18 mouse cellular contexts compared by ENCODE assay signal in genomic region chr2:169873442-169873841, GRCm38 (mm10).
DNase-seq lines count a peak whose midpoint lies in the region; ATAC-seq and TF ChIP-seq lines count a peak whose summit lies in the region.
"Had no signal": no experiment of that assay in that cellular context is flagged by ENCODE, and none has a peak within 500 bp of the region (broad histone marks: within the 10 kb centered on the region; RNA-seq: fewer than 3 reads in every experiment).

No protein-coding gene starts in this region.

- TF ChIP-seq CTCF in lung, embryonic 14.5 days (IDR thresholded peaks at IDR 0.05; ENCODE audit: low read depth): no peak
- no peak for TF ChIP-seq CTCF in stomach, postnatal 0 days (IDR thresholded peaks at IDR 0.05; ENCODE audit: low read depth)

- WGBS in heart, embryonic 10.5 days: 80% methylated on average over 16 of the region's 16 CpGs
- 50% methylated on average over 16 of the region's 16 CpGs for WGBS in lung, embryonic 14.5 days
- WGBS in intestine, embryonic 16.5 days: 59% methylated on average over 16 of the region's 16 CpGs
- WGBS in stomach, postnatal 0 days: 63% methylated on average over 16 of the region's 16 CpGs

- no peak overlapping the region for H3K4me2 ChIP-seq in lung, embryonic 14.5 days
- no peak overlapping the region for H3K4me2 ChIP-seq in intestine, embryonic 16.5 days (ENCODE audit: low read depth, low read length)
- H3K4me2 ChIP-seq in stomach, postnatal 0 days (replicated peaks; ENCODE audit: low read depth): peak overlapping the region; percentile 11
- H3K4me2 ChIP-seq: embryonic facial prominence, embryonic 13.5 days; midbrain, embryonic 12.5 days had no signal

- H3K4me1 ChIP-seq in heart, embryonic 10.5 days: peaks cover 5% of the 10 kb centered on the region; the same call in 1 of the 2 replicates
- H3K4me1 ChIP-seq in lung, embryonic 14.5 days (ENCODE audit: insufficient read depth): no peaks in the 10 kb centered on the region
- H3K4me1 ChIP-seq in intestine, embryonic 16.5 days (ENCODE audit: control insufficient read depth, insufficient read depth, low read length): peaks cover 5% of the 10 kb centered on the region; the same call in 1 of the 2 replicates
- H3K4me1 ChIP-seq in stomach, postnatal 0 days (replicated peaks; ENCODE audit: control insufficient read depth, insufficient read depth): no peaks in the 10 kb centered on the region
- H3K4me1 ChIP-seq: midbrain, embryonic 12.5 days had no signal

- no peak for TF ChIP-seq EP300 in stomach, postnatal 0 days (optimal IDR thresholded peaks at IDR 0.05)

- ATAC-seq in lung, embryonic 14.5 days (ENCODE audit: insufficient read depth): no peak
- ATAC-seq in intestine, embryonic 16.5 days: no peak
- no peak for ATAC-seq in stomach, postnatal 0 days (ENCODE audit: low FRiP score, low TSS enrichment)

- H3K27me3 ChIP-seq in heart, embryonic 10.5 days (ENCODE audit: insufficient read depth, poor library complexity, severe bottlenecking): no peaks in the 10 kb centered on the region
- no peaks in the 10 kb centered on the region for H3K27me3 ChIP-seq in lung, embryonic 14.5 days (ENCODE audit: insufficient read depth, low read length)
- no peaks in the 10 kb centered on the region for H3K27me3 ChIP-seq in intestine, embryonic 16.5 days (replicated peaks; ENCODE audit: control insufficient read depth, insufficient read depth, low read length)
- H3K27me3 ChIP-seq in stomach, postnatal 0 days (ENCODE audit: control insufficient read depth, insufficient read depth, low read length): no peaks in the 10 kb centered on the region
- H3K27me3 ChIP-seq: embryonic facial prominence, embryonic 13.5 days; midbrain, embryonic 12.5 days had no signal

- H3K36me3 ChIP-seq in heart, embryonic 10.5 days: no peaks in the 10 kb centered on the region
- no peaks in the 10 kb centered on the region for H3K36me3 ChIP-seq in lung, embryonic 14.5 days (ENCODE audit: insufficient read depth)
- no peaks in the 10 kb centered on the region for H3K36me3 ChIP-seq in intestine, embryonic 16.5 days (ENCODE audit: control insufficient read depth, insufficient read depth, low read length)
- H3K36me3 ChIP-seq in stomach, postnatal 0 days (ENCODE audit: control insufficient read depth, insufficient read depth, low read length): no peaks in the 10 kb centered on the region
- H3K36me3 ChIP-seq: embryonic facial prominence, embryonic 13.5 days; midbrain, embryonic 12.5 days had no signal

- no peaks in the 10 kb centered on the region for H3K9me3 ChIP-seq in heart, embryonic 10.5 days
- H3K9me3 ChIP-seq in lung, embryonic 14.5 days (ENCODE audit: low read depth, low read length): no peaks in the 10 kb centered on the region
- no peaks in the 10 kb centered on the region for H3K9me3 ChIP-seq in intestine, embryonic 16.5 days (ENCODE audit: control insufficient read depth, low read length)
- no peaks in the 10 kb centered on the region for H3K9me3 ChIP-seq in stomach, postnatal 0 days (ENCODE audit: control insufficient read depth, low read length)
- H3K9me3 ChIP-seq: embryonic facial prominence, embryonic 13.5 days; midbrain, embryonic 12.5 days had no signal

- no peak overlapping the region for H3K4me3 ChIP-seq in heart, embryonic 10.5 days
- no peak overlapping the region for H3K4me3 ChIP-seq in lung, embryonic 14.5 days (ENCODE audit: low read depth, low read length)
- H3K4me3 ChIP-seq in intestine, embryonic 16.5 days (ENCODE audit: low read length): no peak overlapping the region
- H3K4me3 ChIP-seq in stomach, postnatal 0 days (ENCODE audit: low read depth, low read length): no peak overlapping the region
- H3K4me3 ChIP-seq: embryonic facial prominence, embryonic 13.5 days; heart, adult 2 months; midbrain, embryonic 12.5 days had no signal

- H3K27ac ChIP-seq in heart, embryonic 10.5 days: no peak overlapping the region
- no peak overlapping the region for H3K27ac ChIP-seq in lung, embryonic 14.5 days (ENCODE audit: low read depth)
- H3K27ac ChIP-seq in intestine, embryonic 16.5 days (ENCODE audit: low read length): peak overlapping the region; percentile 20; the same call in 1 of the 2 replicates
- no peak overlapping the region for H3K27ac ChIP-seq in stomach, postnatal 0 days (replicated peaks)
- H3K27ac ChIP-seq: embryonic facial prominence, embryonic 13.5 days; heart, adult 2 months; midbrain, embryonic 12.5 days had no signal

- peak; percentile 10 for DNase-seq in heart, postnatal 4 days
- no peak for DNase-seq in heart, embryonic 10.5 days (ENCODE audit: low spot score)
- peak; percentile 46 for DNase-seq in lung, embryonic 14.5 days
- no peak for DNase-seq in lung, postnatal 4 days
- DNase-seq in stomach, postnatal 0 days (ENCODE audit: low spot score): no peak
- no peak for DNase-seq in layer of hippocampus, postnatal 25 days (ENCODE audit: extremely low spot score in 1 of 2, low spot score in 1 of 2)
- DNase-seq: adrenal gland, adult 8-10 months; cerebellum, adult 11-12 months; cerebellum, postnatal 36 days; gastrocnemius, postnatal 10 days; heart, adult 2 months; kidney, adult 2 months; kidney, postnatal 25 days; layer of hippocampus, adult 9-11 months; thymus, postnatal 4 days had no signal

- H3K9ac ChIP-seq in lung, embryonic 14.5 days: no peak overlapping the region
- no peak overlapping the region for H3K9ac ChIP-seq in intestine, embryonic 16.5 days (ENCODE audit: low read depth, low read length)
- H3K9ac ChIP-seq in stomach, postnatal 0 days (ENCODE audit: low read length): no peak overlapping the region
- H3K9ac ChIP-seq: embryonic facial prominence, embryonic 13.5 days; midbrain, embryonic 12.5 days had no signal

Comparison
In these comparisons a context has a peak if more than half of its experiments do, and no peak if none do; other contexts are left out.
1. DNase-seq: peak in heart, postnatal 4 days (single experiment) and lung, embryonic 14.5 days (single experiment); none in heart, embryonic 10.5 days (single experiment), lung, postnatal 4 days (0 of 2), stomach, postnatal 0 days (single experiment) and layer of hippocampus, postnatal 25 days (0 of 2).